Mouse (Mus musculus) midbrain, postnatal 0 days (tissue): ENCODE measurements around the gene Lmln. TPM values are rescaled to one million over a fixed set of nuclear protein-coding genes. Genes with fewer than 3 reads are reported as not detected.
A peak's percentile ranks its signal among the peaks of the same experiment; 100 is the strongest.
"Not testable (repeated sequence)": the region's sequence is repeated elsewhere in the genome, so short reads cannot be mapped to it uniquely, and the experiment has no call there.

ENCODE experiments used
- ATAC-seq: fragments of 200-750 bp; cut with Nextera tagmentation; 2 replicates; pipeline ENCODE4 v1.8.0; 2017; ENCODE audit warnings: moderate number of reproducible peaks, mild to moderate bottlenecking, moderate TSS enrichment, moderate library complexity; ENCODE audit not compliant: low FRiP score
- DNase-seq: peaks from one replicate; pipeline ENCODE4 v3.0.0-alpha.2; 2015; ENCODE audit warnings: low spot score
- H3K27ac ChIP-seq: fragments of 300-500 bp; sonication (generic); 2 replicates; pipeline ENCODE4 v1.5.1; 2014; ENCODE audit warnings: low read depth, mild to moderate bottlenecking, low read length, mixed read lengths
- H3K27me3 ChIP-seq: fragments of 300-500 bp; sonication (generic); 2 replicates; pipeline ENCODE4 v1.6.1; 2014; ENCODE audit warnings: low read length, control low read depth, mixed read lengths; ENCODE audit not compliant: insufficient read depth
- H3K36me3 ChIP-seq: fragments of 300-500 bp; sonication (generic); 2 replicates; pipeline ENCODE4 v1.6.1; 2014; ENCODE audit warnings: low read length, control low read depth, mixed read lengths; ENCODE audit not compliant: insufficient read depth
- H3K4me1 ChIP-seq: fragments of 300-500 bp; sonication (generic); 2 replicates; pipeline ENCODE4 v1.6.1; 2014; ENCODE audit warnings: mild to moderate bottlenecking, control low read depth, antibody characterized with exemption, low read length, mixed read lengths; ENCODE audit not compliant: insufficient read depth
- H3K4me2 ChIP-seq: fragments of 300-500 bp; sonication (generic); 2 replicates; pipeline ENCODE4 v1.6.1; 2014; ENCODE audit warnings: low read depth, mild to moderate bottlenecking, low read length, mixed read lengths; ENCODE audit not compliant: poor library complexity, severe bottlenecking
- H3K4me3 ChIP-seq: fragments of 300-500 bp; sonication (generic); 2 replicates; pipeline ENCODE4 v1.5.1; 2014; ENCODE audit warnings: low read depth, mild to moderate bottlenecking, low read length, moderate library complexity
- H3K9ac ChIP-seq: fragments of 300-500 bp; sonication (generic); replicated peaks from 2 replicates; pipeline ENCODE4 v1.6.1; 2014; ENCODE audit warnings: mild to moderate bottlenecking, low read length, moderate library complexity, mixed read lengths; ENCODE audit not compliant: poor library complexity, severe bottlenecking
- H3K9me3 ChIP-seq: fragments of 300-500 bp; sonication (generic); 2 replicates; pipeline ENCODE4 v1.6.1; 2016; ENCODE audit warnings: low read length, control low read depth
- CTCF ChIP-seq: IDR thresholded peaks from 2 replicates; pipeline ENCODE4 v1.5.1; 2016; ENCODE audit warnings: antibody characterized with exemption, mild to moderate bottlenecking
- WGBS: fragments of 180-500 bp; shearing (Covaris S2); extraction: QIAGEN DNeasy Blood & Tissue Kit; methylation state at CpG from one replicate; pipeline ENCODE4 v1.1.7; 2014; 5-methylcytosine and 5-hydroxymethylcytosine counted together
- polyA plus RNA-seq: library from polyadenylated mRNA; unstranded; fragments of >200 nt; fragmentation: Nextera tagmentation; extraction: Ambion mirVana; gene quantifications from 2 replicates; pipeline ENCODE4 v1.2.1, GENCODE M21; 2015
- total RNA-seq: library from RNA; depleted of rRNA; stranded (reverse); fragments of >200 nt; gene quantifications from 2 replicates; pipeline ENCODE4 v1.2.3, GENCODE M21; 2014

Lmln gene
- total and polyA plus RNA-seq, 2 experiments from 2014 or later: 2.4 to 7.6 TPM

- no peaks in the 10 kb centered on the region for H3K36me3 ChIP-seq
- WGBS: 65% methylated on average over 14 of the region's 14 CpGs
- no peak overlapping the region for H3K9ac ChIP-seq
- DNase-seq: no peak
- no peaks in the 10 kb centered on the region for H3K9me3 ChIP-seq
- ATAC-seq: peak; percentile 45; the same call in 1 of the 2 replicates
- H3K4me2 ChIP-seq: no peak overlapping the region
- no peak for TF ChIP-seq CTCF
- H3K27ac ChIP-seq: no peak overlapping the region
- no peaks in the 10 kb centered on the region for H3K27me3 ChIP-seq
- no peak overlapping the region for H3K4me3 ChIP-seq
- H3K4me1 ChIP-seq: no peaks in the 10 kb centered on the region
Measured at GRCm38 (mm10) chr16:33158590-33159071, 96.3 kb downstream of the Lmln start.

GRCm38 (mm10) chr16:33159363-33159762 is 97.0 kb downstream of the Lmln start:
- Histone ChIP-seq H3K27me3 (no peaks in the 10 kb centered on the region), H3K4me3 (no peak overlapping the region), H3K9me3 (no peaks in the 10 kb centered on the region), H3K36me3 (no peaks in the 10 kb centered on the region), H3K4me1 (no peaks in the 10 kb centered on the region), H3K9ac (no peak overlapping the region), H3K4me2 (no peak overlapping the region), H3K27ac (no peak overlapping the region)
- ATAC-seq (no peak), DNase-seq (no peak)
- WGBS: 98% methylated on average over 2 of the region's 2 CpGs
- TF ChIP-seq CTCF: no peak

- DNase-seq: no peak
- Histone ChIP-seq H3K4me1 (no peaks in the 10 kb centered on the region), H3K4me3 (no peak overlapping the region), H3K27ac (no peak overlapping the region), H3K27me3 (no peaks in the 10 kb centered on the region), H3K36me3 (no peaks in the 10 kb centered on the region), H3K9me3 (no peaks in the 10 kb centered on the region), H3K4me2 (no peak overlapping the region), H3K9ac (no peak overlapping the region)
- WGBS: 81% methylated on average over 13 of the region's 13 CpGs
- ATAC-seq: no peak
- TF ChIP-seq CTCF: no peak
Measured at GRCm38 (mm10) chr16:33163330-33164090, 101.2 kb downstream of the Lmln start.

- H3K4me2 ChIP-seq, H3K9ac ChIP-seq, H3K36me3 ChIP-seq, H3K4me1 ChIP-seq, H3K27ac ChIP-seq, ATAC-seq, H3K4me3 ChIP-seq, H3K9me3 ChIP-seq, H3K27me3 ChIP-seq: not testable (repeated sequence)
- WGBS: 66% methylated on average over 6 of the region's 6 CpGs
- peak; percentile 55 for DNase-seq
- TF ChIP-seq CTCF: peak; percentile 60
Measured at GRCm38 (mm10) chr16:33166284-33166683, 104.0 kb downstream of the Lmln start.

GRCm38 (mm10) chr16:33167537-33167936 is 105.2 kb downstream of the Lmln start:
- Histone ChIP-seq H3K9ac (no peak overlapping the region), H3K4me3 (no peak overlapping the region), H3K27me3 (no peaks in the 10 kb centered on the region), H3K27ac (no peak overlapping the region), H3K36me3 (no peaks in the 10 kb centered on the region), H3K9me3 (no peaks in the 10 kb centered on the region), H3K4me1 (no peaks in the 10 kb centered on the region; the same call in 1 of the 2 replicates), H3K4me2 (no peak overlapping the region)
- DNase-seq: no peak
- TF ChIP-seq CTCF: peak; percentile 71
- no peak for ATAC-seq
- WGBS: 41% methylated on average over 5 of the region's 5 CpGs

GRCm38 (mm10) chr16:33169471-33170034 is 107.2 kb downstream of the Lmln start:
- H3K27ac ChIP-seq: no peak overlapping the region
- no peaks in the 10 kb centered on the region for H3K27me3 ChIP-seq
- no peak for ATAC-seq
- no peak overlapping the region for H3K4me2 ChIP-seq
- H3K36me3 ChIP-seq: no peaks in the 10 kb centered on the region
- no peak overlapping the region for H3K9ac ChIP-seq
- TF ChIP-seq CTCF: no peak
- H3K4me3 ChIP-seq: no peak overlapping the region
- no peak for DNase-seq
- no peaks in the 10 kb centered on the region; the same call in 1 of the 2 replicates for H3K4me1 ChIP-seq
- no peaks in the 10 kb centered on the region for H3K9me3 ChIP-seq
- whole genome bisulfite sequencing: 61% methylated on average over 8 of the region's 8 CpGs
